Mouse (Mus musculus) right cerebral cortex, adult 2 months (tissue): Measurements from ENCODE around the gene 6430548M08Rik.

Experiments used
- DNase-seq, 2 experiments: peaks; one replicate each; pipeline ENCODE4 v3.0.0; 2021 to 2022; ENCODE audit warnings: low spot score in 2 of 2

6430548M08Rik gene

DNA sequence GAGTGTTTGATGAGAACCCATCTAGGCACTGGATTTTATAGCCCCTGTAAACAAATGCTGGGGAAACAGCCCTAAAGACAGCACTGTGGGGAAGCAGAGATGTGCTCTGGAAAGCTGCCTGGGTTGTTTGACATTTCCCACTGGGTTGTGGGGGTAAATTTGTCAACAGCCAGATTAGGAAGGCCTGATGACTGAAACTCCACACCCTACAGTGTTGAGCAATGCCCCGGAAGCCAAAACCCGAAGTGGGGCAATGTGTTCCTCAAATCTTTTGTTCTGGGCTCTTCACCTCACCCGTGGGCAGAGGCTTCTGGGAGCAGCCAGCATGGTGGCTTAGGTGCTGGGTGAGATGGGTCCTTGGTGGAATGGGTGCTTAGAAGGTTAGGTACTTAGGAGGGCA lies 4.8 kb upstream of the 6430548M08Rik start:
- no peak for DNase-seq

DNA sequence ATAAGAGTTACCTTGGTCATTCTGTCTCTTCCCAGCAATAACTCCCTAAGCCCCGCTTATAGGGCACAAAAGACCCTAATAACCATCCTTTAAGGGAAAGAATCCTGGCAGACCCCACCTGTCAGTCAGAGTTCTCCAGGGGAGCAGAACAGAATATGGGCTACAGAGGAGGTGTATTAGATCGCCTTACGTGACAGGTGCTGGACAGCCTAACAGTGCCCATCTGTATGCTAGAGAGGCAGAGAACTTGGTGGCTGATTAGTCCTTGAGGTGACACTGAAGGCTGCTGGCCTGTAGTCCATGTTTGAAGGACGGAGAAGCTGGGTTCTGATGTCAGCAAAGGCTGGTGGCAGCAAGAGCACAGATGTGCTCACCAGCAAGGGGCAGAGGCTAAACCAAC lies 3.0 kb upstream of the 6430548M08Rik start:
- no peak for DNase-seq

DNA sequence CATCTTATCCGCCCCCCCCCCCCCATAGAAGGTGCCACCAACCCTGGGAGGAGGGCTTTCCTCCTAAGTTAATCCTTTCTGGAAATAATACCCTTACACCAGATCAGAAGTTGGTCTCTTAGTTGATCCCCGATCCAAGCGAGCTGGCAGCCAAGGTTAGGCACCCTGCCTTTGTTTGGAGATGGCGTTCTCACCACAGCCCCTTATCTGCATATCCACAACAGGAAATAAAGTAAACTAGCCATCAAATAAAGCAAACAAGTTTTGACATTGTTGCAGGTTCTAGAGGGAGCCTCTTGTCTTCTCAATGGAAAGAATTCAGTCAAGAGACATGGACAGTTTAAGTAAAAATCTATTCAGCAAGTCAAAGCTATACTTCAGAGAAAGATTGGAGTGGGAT lies 2.6 kb upstream of the 6430548M08Rik start:
- no peak for DNase-seq

DNA sequence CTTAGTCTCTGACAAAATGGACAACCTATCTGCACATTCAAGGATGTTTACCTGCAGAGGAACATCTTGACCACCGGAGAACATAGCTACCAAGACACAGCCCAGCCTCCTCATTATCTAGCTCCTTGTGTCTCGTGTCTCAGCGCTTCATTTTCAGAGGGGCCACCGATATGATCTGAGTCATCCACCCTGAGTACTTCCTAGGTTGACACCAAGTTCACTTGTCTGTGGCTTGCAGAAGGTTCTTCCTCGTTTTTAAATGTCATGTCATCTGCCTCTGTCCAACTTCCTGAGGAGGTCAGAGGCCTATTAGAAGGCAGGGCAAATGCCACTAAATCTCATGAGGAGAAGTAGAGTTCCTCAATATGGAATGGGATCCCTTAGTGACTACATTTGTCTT lies 1.4 kb upstream of the 6430548M08Rik start:
- no peak for DNase-seq

DNA sequence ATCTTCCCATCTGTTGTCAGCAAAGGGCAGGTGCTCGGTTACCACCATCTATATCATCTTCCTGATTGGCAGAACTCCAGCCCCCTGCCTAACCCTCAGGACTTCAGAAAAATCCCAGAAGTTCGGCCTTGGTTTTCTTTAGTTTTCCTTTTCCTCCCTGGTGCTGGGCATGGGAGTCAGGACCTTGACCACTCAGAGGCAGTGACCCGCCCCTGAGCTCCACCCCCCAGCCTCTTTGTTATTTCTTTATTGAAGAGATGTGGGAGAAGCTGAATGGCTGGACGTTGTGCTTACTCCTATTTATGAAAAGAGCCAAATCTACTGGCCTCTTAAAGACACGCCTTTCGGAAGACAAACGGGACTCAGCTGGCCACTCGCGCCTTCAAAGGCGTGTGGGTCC lies 646 bp upstream of the 6430548M08Rik start:
- DNase-seq: no peak

DNA sequence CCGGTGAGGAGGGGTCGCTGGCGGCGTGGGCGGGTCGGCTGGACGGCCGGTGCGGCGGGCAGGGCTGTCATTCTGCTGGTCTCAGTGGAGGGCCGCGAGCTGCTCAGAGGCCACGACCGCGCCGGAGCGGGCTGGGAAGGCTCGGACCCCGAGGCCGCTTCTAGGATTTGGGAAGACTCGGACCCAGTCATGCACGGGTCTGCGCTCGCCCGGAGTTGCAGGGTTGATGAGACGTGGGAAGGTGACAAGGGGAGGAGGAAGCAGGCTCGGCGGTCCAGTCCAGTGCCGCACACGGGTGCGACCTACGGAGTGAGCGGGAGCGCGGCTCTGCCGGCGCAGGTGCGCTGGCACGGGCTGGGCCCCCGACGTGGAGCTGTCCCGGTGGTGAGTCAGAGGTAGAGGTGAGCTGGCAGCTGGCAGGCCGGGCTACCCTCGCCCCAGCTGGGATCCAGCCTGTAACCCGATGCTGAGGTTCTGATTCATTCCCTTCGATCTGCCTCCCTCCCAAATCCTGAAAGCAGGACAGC lies 426 bp downstream of the 6430548M08Rik start:
- DNase-seq: peak; percentile 38 to 46

DNA sequence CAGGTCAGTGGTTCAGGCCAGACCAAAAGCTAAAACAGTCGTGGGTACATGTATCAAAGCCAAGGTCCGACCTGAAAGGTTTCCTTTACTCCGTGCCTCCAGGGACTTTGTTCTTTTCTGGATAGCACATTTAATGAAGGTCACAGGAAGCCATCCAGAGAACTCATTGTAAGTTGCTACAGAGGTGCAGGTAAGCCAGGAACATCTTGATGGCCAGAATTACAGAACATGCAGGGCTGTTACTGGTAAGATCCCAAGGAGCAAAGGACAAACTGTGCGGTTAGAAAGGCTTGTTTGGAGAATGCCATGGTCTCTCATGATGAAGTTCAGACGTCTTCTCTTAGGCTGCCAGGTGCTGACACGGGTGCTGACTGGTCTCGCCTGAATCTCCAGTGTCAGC lies 2.6 kb downstream of the 6430548M08Rik start:
- DNase-seq: no peak

DNA sequence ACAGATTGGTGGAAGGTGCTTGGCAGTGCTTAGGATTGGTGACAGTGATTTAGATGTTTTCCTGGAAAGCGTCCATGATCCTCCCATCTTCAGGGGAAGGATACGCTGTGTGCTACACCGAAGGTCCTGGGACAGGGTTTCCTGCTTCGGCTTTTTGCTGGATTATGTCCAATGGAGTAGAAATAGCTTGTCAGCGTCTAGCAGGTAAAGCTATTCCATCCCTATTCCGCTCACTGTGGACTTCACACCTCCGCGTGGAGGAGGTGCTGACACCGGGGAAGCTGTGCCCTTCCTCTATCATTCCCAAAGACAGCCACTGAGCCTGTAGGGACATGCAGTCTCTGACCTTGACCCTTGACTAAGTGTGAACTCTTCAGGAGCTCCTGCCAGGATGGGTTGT lies 4.2 kb downstream of the 6430548M08Rik start:
- no peak for DNase-seq

DNA sequence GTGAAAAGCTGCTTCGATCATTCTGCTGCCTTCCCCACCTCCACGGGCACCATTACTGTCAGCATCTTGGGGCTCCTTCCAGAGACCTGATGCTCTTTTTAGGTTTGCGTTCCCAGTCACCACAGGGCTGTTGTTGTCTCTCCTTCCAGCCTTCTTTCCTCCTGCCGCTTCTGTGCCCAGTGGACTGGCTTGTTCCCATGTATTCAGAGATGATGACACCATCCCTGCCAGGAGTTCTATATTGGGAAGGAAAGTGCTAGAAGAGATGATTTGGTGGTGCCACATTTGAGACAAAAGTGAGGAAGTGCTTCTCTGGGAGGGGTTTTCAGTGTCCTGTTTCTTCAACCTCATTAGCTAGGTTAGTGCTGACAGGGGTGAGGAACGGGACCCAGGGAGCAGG lies 4.9 kb downstream of the 6430548M08Rik start:
- DNase-seq: no peak

DNA sequence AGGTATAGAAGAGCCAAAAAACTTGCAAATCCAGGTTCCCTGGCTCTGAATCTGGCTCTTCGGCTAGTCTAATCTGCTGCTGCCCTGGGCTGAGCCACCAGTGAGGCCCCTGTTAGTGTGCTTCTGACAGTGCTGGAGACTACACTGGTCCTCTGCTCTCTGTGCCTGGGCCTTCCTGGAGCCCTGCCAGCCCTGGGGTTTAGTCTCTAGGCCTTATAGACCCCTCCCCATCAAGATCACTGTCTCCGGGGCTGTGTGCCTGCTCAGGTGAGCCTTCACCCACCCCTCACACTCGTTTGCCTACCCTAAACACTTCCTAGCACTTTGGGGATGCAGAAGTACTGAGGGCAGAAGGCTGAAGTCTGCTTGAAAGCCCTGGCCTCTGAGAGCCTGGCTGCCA lies 5.5 kb downstream of the 6430548M08Rik start:
- no peak for DNase-seq

DNA sequence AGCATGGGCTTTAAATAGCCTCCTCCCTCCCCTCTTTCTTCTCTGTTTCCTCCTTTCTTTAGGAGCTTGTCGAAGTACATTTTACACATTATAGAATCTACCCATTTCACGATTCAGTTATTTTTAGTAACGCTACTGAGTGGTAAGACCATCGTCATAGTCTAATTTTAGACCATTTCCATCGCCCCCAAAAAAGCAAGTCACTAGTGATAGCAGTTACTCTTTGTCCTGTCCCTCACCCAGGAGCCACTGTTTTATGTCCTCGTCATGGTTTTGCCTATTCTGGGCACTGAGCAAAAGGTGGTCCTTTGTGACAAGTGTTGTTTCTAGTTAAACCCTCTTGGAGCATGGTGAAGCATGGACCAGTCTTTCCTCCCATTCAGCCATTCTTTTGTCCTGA lies 6.0 kb downstream of the 6430548M08Rik start:
- DNase-seq: no peak

DNA sequence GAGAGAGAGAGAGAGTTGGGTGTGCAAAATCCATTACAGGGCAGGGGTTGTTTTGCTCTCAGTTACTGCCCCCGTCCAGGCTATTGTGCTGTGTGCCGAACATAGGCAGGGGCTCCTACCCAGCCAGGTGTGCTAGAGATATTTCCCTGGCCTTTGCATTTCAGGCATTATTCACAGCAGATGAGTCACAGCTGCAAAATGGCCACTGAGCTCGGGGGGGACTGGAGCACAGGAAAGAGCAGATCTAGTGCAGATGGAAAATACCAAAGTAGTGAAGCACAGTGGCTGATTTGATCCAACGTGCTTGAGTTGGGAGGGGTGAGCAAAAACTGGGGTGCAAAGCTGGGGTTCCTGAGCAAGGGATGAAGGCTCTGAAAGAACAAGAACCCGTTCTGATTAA lies 7.0 kb downstream of the 6430548M08Rik start:
- peak in 1 of 2 experiments; percentile 41 for DNase-seq

DNA sequence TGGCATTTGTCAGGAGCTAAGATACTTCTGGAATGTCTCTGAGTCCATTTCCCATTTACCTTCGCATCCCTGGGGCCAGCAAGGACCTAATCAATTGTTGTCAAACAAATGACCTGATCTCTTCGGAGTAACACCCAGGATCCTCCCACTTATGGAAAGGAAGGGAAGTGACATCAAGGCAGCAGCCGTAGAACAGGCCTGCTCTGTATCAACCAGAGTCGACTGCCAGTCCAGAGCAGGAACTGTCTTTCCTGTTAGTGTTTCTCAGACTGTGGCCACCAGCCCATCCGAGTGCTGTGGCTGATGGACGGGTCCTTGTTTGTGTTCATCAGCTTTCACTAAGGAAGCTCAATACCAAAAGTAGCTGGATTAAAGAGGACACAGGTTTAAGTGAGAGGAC lies 10.3 kb downstream of the 6430548M08Rik start:
- DNase-seq: no peak

DNA sequence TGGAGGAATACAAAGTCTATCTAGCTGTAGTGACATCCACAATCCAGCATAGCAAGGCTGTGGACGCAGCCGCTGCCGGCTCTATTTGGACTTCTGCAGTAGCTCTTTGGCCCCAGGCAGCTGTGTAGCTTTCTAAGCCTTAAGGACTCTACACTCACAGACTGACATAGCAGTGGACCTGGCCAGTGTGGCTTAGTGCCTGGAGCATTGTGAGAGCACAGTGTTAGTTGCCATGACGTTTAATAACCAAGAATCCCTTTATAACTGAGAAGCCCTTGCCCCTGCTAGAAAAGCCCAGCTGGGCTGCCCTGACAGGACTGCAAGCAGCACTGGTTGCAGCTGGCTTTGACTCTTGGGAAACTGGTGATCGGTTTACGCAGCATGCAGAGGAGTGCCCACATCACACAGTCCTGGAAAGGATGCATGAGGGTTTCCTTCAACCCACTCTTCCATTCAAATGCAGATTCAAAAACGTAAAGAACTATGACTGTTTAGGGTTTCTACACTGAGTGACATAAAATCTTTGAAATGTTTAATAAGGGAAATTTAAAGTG lies 11.0 kb downstream of the 6430548M08Rik start:
- DNase-seq: no peak

DNA sequence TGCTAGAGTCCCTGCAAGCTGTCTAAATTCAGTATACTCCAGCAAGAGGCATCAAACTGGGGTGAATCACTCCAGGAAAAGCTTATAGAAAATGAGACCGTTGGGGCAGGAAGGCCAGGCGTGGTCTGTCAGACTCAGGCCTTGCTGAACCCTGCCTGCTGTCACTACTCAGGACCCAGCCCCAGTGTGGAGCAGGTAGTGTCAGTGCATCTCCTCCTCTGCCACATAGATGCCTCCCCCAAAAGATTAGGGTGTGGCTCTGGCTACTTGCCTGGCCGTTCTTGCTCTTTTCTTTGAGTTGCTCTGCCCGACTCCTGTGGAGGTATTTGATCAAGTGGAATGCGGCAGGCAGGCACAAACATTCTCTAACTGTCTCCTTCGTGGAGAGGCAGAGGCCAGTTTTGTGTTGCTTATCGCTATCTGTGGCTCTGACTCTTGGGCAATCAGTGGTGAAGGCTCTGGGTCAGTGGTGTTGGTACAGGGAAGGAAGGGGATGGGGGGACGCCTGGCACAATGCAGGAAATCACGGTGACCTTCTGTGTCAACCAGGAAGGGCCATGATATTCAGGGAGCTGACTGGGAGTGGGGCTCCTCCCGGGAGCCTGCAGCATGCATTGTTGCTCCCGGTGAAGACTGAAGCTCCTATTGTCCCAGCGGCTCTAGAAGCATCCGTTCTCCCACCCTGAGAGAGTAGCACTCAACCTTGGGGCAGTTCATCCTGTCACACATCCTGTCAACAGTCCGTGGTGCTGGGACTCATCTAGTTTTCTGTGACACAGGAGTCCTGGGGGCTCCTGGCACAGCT lies 12.6 kb downstream of the 6430548M08Rik start:
- DNase-seq: no peak

DNA sequence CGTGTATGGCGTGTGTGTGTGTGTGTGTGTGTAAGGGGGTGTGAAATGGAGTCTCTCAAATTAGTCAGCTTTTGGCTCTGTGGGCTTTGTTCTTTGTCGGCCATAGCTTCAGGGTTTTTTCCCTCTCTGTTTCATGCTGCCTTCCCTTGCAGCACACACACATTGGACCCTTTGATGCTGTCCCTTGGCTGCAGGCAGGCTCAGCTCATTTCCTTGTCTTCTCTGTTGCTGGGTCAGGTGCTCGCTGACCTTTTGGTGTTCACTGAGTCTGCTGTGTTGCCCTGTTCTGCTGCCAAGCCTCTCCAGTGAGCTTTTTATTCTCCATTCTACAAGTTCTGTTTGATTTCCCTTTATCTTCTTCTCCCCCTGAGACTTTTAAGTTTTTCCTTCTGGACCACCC lies 15.6 kb downstream of the 6430548M08Rik start:
- no peak for DNase-seq

DNA sequence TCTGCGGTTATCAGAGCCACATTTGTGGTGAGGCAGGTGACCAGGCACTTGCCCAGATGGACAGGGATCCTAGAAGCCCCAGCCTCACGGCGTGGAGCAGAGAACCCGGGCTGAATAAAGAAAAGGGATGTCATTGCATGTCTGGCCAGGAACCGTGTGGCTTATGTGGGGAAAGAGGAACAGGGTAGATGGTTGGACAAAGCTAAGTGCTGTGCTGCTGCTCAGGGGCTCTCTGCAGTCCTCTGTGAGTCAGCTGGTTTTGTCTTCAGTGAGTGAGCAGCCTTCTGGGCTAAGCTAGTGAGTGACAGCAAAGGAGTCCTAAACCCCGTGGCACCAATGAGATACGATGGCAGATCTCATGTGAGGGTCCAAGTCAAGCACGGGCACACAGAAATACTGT lies 17.2 kb downstream of the 6430548M08Rik start:
- DNase-seq: no peak

DNA sequence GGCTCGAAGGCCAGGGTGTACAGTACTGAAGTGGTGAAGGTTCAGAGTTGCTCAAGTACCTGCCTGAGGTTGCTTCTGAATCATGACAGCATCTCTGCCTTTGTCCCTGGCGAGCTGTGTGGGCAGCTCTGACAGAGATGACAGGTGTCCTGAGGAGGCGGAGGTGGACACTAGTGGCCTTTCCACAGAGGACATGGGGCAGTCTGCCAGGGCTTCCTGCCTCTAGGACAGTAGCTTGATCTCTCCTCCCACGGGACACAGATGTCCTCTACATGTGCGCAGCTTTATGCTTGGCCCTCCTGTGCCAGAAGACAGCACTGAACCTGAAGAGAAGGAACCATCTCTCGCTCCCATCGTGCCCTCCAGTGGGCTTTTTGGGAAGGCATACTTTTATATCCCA lies 19.2 kb downstream of the 6430548M08Rik start:
- no peak for DNase-seq

DNA sequence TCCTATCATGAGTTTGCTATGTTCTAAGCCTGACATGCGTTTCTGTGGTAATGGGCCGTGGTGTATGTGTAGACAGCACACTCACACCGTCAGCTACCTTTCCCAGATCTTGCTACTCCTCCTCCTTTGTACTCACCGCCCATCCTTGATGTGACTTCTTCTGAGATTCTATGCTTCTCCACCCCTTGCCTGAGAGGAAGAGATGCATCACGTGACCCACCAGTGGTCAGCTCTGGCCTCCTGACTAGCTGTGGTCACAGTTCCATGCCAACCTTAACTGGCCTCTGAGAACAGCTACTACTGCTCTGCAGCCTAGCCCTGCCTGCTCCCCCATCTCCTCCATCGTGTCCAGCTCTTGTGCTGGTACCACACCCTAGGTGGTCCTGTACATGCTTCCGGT lies 21.7 kb downstream of the 6430548M08Rik start:
- no peak for DNase-seq

DNA sequence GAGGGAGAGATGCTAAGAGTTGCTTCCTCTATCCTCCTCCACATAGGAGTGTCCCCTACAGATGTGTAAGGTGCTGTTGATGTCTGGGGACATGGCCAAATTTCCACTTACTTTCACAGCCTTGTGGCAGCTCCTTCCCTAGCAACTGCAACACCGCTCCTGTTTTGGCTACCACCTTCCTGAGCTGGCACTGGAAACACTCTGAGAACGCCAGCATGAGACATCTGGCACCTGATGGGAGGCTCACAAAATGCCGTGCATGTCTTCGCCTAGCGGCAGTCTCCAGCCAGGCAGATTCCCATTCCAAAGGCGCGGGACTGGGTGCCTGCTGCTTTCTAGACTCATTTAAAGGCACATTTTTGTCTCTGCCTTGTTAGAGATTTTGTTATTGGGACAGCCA lies 22.7 kb downstream of the 6430548M08Rik start:
- peak; percentile 78 to 85 for DNase-seq

DNA sequence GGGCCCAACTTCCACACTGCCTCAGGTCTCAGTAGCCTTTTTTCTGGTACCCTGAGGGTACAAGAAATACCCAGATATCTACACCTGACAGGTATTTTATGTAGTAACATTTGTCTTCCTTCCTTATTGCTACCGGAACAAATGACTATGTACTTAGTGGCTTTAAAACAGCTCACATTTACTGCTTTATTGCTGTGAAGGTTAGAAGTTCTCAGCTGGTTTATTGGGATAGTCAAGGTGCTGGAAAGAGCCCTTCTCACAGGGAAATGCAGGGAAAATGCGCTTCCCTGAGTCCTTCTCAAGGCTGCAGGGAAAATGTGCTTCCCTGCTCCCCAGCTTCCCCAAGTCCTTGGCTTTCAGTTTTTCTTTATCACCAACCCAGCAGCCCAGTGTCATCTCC lies 25.0 kb downstream of the 6430548M08Rik start:
- DNase-seq: no peak

DNA sequence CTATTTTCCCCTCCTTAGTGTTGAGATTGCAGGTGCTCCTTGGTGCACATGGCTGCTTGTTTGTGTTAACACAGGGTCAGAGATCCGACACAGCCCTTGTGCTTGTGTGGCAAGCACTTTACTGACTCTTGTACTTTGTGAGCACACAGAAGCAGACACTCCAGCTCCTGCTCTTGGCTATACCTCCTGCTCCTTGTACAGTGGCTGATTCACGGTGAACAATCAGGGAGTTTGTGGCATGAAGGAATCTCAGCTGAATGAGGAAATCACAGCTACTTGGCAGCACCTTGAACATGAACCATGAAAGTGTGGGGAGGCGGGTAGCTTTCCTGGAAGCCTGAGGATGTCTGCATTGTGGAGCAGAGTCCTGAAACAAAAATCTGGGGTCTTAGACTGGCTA lies 26.8 kb downstream of the 6430548M08Rik start:
- no peak for DNase-seq

DNA sequence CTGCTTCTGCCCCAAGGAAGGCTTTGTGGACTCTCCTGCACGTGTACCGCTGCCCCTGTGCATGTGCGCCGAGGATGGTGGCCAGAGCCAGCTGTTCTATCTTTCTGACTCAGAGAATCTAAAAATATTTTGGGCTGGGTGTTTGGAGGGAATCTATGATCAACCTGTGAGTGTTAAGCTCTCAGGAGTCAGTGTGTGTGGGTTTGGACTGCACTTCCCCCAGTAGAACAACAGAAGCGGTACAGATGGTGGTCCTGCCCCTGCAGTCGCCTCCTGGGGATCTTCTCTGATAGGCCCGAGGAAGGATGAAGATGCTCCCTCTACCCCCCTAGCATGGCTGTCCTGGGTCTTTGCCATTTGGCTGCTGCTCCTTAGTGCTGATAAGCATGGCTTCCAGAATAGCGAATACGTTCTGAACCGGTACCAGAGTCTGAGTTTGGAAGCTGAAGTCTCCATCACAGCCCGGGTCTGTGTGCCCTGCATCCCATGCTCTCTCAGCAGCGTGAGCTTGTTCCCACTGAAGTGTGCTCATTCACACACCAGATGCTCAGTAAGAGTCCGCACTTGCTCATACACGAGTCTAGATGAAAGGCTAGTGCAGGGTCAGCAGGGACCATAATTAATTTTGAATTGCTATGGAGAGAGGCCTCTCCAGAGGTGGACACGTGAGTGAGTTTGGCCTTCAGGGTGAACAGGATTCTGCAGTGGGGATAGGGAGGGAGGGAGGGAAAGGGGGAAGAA lies 30.1 kb downstream of the 6430548M08Rik start:
- peak; percentile 53 to 65 for DNase-seq
